In genomic region chr6:87992733-87993132, GRCm38 (mm10) we compare ENCODE assay signal across 9 mouse cellular contexts. TPM values are rescaled to one million over a fixed set of nuclear protein-coding genes. Genes with fewer than 3 reads are reported as not detected.
DNase-seq lines count a peak whose midpoint lies in the region; ATAC-seq lines count a peak whose summit lies in the region.
"Had no signal": no experiment of that assay in that cellular context is flagged by ENCODE, and none has a peak within 500 bp of the region (broad histone marks: within the 10 kb centered on the region; RNA-seq: fewer than 3 reads in every experiment).

No protein-coding gene starts in this region.

- no peak overlapping the region for H3K9ac ChIP-seq in forebrain, embryonic 12.5 days
- H3K9ac ChIP-seq in forebrain, embryonic 15.5 days (replicated peaks), result no peak overlapping the region
- no peak overlapping the region for H3K9ac ChIP-seq in intestine, embryonic 15.5 days

- peaks cover 33% of the 10 kb centered on the region for H3K4me1 ChIP-seq in forebrain, embryonic 12.5 days
- peaks cover 33% of the 10 kb centered on the region for H3K4me1 ChIP-seq in forebrain, embryonic 15.5 days
- H3K4me1 ChIP-seq in intestine, embryonic 15.5 days (replicated peaks), result peaks cover 13% of the 10 kb centered on the region

- peaks cover 4% of the 10 kb centered on the region for H3K36me3 ChIP-seq in forebrain, embryonic 12.5 days (replicated peaks)
- H3K36me3 ChIP-seq in forebrain, embryonic 15.5 days, result no peaks in the 10 kb centered on the region
- no peaks in the 10 kb centered on the region for H3K36me3 ChIP-seq in intestine, embryonic 15.5 days

- 7% methylated on average over 6 of the region's 6 CpGs for WGBS in forebrain, embryonic 12.5 days
- 19% methylated on average over 6 of the region's 6 CpGs for WGBS in forebrain, embryonic 15.5 days
- WGBS in intestine, embryonic 15.5 days, result 36% methylated on average over 6 of the region's 6 CpGs

- peak; percentile 21 for DNase-seq in MN1 (ENCODE audit: low spot score)
- DNase-seq in lung, adult 18-20 months, result peak; percentile 64 to 79
- DNase-seq in frontal cortex, postnatal 10 days (ENCODE audit: low spot score in 2 of 2), result no peak
- DNase-seq in frontal cortex, adult 2 months (ENCODE audit: extremely low spot score in 1 of 2, low spot score in 1 of 2), result no peak
- no peak for DNase-seq in ovary, postnatal 10 days (ENCODE audit: low spot score)

- no peaks in the 10 kb centered on the region for H3K9me3 ChIP-seq in forebrain, embryonic 12.5 days
- no peaks in the 10 kb centered on the region for H3K9me3 ChIP-seq in forebrain, embryonic 15.5 days
- H3K9me3 ChIP-seq in intestine, embryonic 15.5 days, result no peaks in the 10 kb centered on the region

- no peak for ATAC-seq in forebrain, embryonic 12.5 days (ENCODE audit: low FRiP score)
- ATAC-seq in forebrain, embryonic 15.5 days (replicated peaks), result no peak
- peak; percentile 82 for ATAC-seq in intestine, embryonic 15.5 days

- no peaks in the 10 kb centered on the region for H3K27me3 ChIP-seq in forebrain, embryonic 12.5 days
- H3K27me3 ChIP-seq in forebrain, embryonic 15.5 days, result no peaks in the 10 kb centered on the region
- H3K27me3 ChIP-seq in intestine, embryonic 15.5 days (replicated peaks), result no peaks in the 10 kb centered on the region
- H3K27me3 ChIP-seq: CH12.LX had no signal

- no peak overlapping the region for H3K4me2 ChIP-seq in forebrain, embryonic 12.5 days
- H3K4me2 ChIP-seq in forebrain, embryonic 15.5 days (replicated peaks), result no peak overlapping the region
- H3K4me2 ChIP-seq in intestine, embryonic 15.5 days (replicated peaks), result peak overlapping the region; percentile 9; the same call in 1 of the 2 replicates

- peak overlapping the region; percentile 37; the same call in 1 of the 2 replicates for H3K27ac ChIP-seq in forebrain, embryonic 12.5 days
- H3K27ac ChIP-seq in forebrain, embryonic 15.5 days (replicated peaks), result no peak overlapping the region
- H3K27ac ChIP-seq in intestine, embryonic 15.5 days, result no peak overlapping the region

- no peak overlapping the region for H3K4me3 ChIP-seq in forebrain, embryonic 12.5 days (replicated peaks)
- no peak overlapping the region for H3K4me3 ChIP-seq in forebrain, embryonic 15.5 days
- H3K4me3 ChIP-seq in intestine, embryonic 15.5 days (replicated peaks), result no peak overlapping the region

RNA-seq across cellular contexts. Expression of gene H1fx, which starts 11.3 kb away (rescaled TPM):
- 47.5 and 97.0 TPM in 2 replicates for polyA plus RNA-seq in forebrain, embryonic 12.5 days (2016; fragmentation: Nextera tagmentation; extraction: Ambion mirVana)
- 50.3 and 70.8 TPM in 2 replicates for polyA plus RNA-seq in forebrain, embryonic 15.5 days (2015; fragmentation: Nextera tagmentation; extraction: Ambion mirVana)
- polyA plus RNA-seq in intestine, embryonic 15.5 days (2015; fragmentation: Nextera tagmentation; extraction: Ambion mirVana), result 23.4 and 29.6 TPM in 2 replicates
- 56.0 and 56.4 TPM in 2 replicates for polyA plus RNA-seq in frontal cortex, adult 2 months (2012; rRNA removed)

RNA-seq across cellular contexts. Expression of gene Rab7, which starts 52.3 kb away (rescaled TPM):
- 206 and 217 TPM in 2 replicates for polyA plus RNA-seq in forebrain, embryonic 12.5 days (2016; fragmentation: Nextera tagmentation; extraction: Ambion mirVana)
- polyA plus RNA-seq in forebrain, embryonic 15.5 days (2015; fragmentation: Nextera tagmentation; extraction: Ambion mirVana), result 295 and 302 TPM in 2 replicates
- 243 and 244 TPM in 2 replicates for polyA plus RNA-seq in intestine, embryonic 15.5 days (2015; fragmentation: Nextera tagmentation; extraction: Ambion mirVana)
- polyA plus RNA-seq in frontal cortex, adult 2 months (2012; rRNA removed), result 388 and 392 TPM in 2 replicates

Comparison
In these comparisons a context has a peak if more than half of its experiments do, and no peak if none do; other contexts are left out.
1. DNase-seq: peak in MN1 (single experiment) and lung, adult 18-20 months (2 of 2); none in frontal cortex, postnatal 10 days (0 of 2), frontal cortex, adult 2 months (0 of 2) and ovary, postnatal 10 days (single experiment).